Mouse (Mus musculus): ENCODE data around the gene Ctrc. TPM values are rescaled to one million over a fixed set of nuclear protein-coding genes. Genes with fewer than 3 reads are reported as not detected.

The Ctrc gene
- total and polyA plus RNA-seq, 3 experiments: not detected

GRCm38 (mm10) chr4:141766668-141767352 lies 79.3 kb downstream of the Ctrc start:
- TF ChIP-seq MEF2A (IDR thresholded peaks at IDR 0.05; ENCODE audit: borderline replicate concordance, low read depth, low read length) (no peak), JUN (IDR thresholded peaks at IDR 0.05; ENCODE audit: insufficient read depth, low read depth, low read length) (no peak), GABPA (IDR thresholded peaks at IDR 0.05; ENCODE audit: insufficient replicate concordance, low read depth, low read length) (no peak), SIN3A (IDR thresholded peaks at IDR 0.05; ENCODE audit: low read length) (peak; percentile 91), MXI1 (IDR thresholded peaks at IDR 0.05; ENCODE audit: low read depth, low read length) (peak; percentile 61; the same call in 1 of the 2 replicates), TCF12 (IDR thresholded peaks at IDR 0.05; ENCODE audit: low read depth, low read length) (peak; percentile 22; the same call in 1 of the 2 replicates), MAFK (IDR thresholded peaks at IDR 0.05; ENCODE audit: insufficient replicate concordance, low read length) (peak; percentile 91), JUND (conservative IDR thresholded peaks at IDR 0.05; ENCODE audit: low read depth, low read length) (no peak), NELFE (IDR thresholded peaks at IDR 0.05; ENCODE audit: low read depth, low read length) (0 out of 2 replicates have a peak, but pooled peaks have one; percentile 12), USF2 (conservative IDR thresholded peaks at IDR 0.05; ENCODE audit: low read depth, low read length) (no peak), CHD1 (IDR thresholded peaks at IDR 0.05; ENCODE audit: low read depth, low read length) (no peak), CHD2 (IDR thresholded peaks at IDR 0.05; ENCODE audit: low read length) (peak; percentile 27; the same call in 1 of the 2 replicates), MAZ (IDR thresholded peaks at IDR 0.05; ENCODE audit: low read depth, low read length) (peak; percentile 19; the same call in 1 of the 2 replicates), ZC3H11A (IDR thresholded peaks at IDR 0.05; ENCODE audit: low read depth, low read length) (no peak), MAX (IDR thresholded peaks at IDR 0.05; ENCODE audit: low read length) (no peak; the same call in 1 of the 2 replicates), ZNF384 (IDR thresholded peaks at IDR 0.05; ENCODE audit: low read depth, low read length) (peak; percentile 13; the same call in 1 of the 2 replicates), POLR2AphosphoS2 (IDR thresholded peaks at IDR 0.05; ENCODE audit: low read depth, low read length) (no peak), BHLHE40 (IDR thresholded peaks at IDR 0.05; ENCODE audit: low read depth, low read length) (no peak), KAT2A (IDR thresholded peaks at IDR 0.05; ENCODE audit: insufficient replicate concordance, low read length) (no peak)
- Histone ChIP-seq H3K4me3 (replicated peaks in 1 of 3; ENCODE audit: low read depth in 2 of 3, low read length in 2 of 3, poor library complexity in 1 of 3) (peak overlapping the region in 1 of 3 experiments; percentile 1), H3K36me3 (replicated peaks in 1 of 2; ENCODE audit: control insufficient read depth in 1 of 2, insufficient read depth in 1 of 2, low read length in 1 of 2) (peaks cover 52 to 85% of the 10 kb centered on the region in 2 experiments), H3K4me1 (ENCODE audit: control insufficient read depth in 1 of 2, insufficient read depth in 2 of 2) (peaks cover 23 to 60% of the 10 kb centered on the region in 2 experiments), H3K4me2 (ENCODE audit: insufficient read depth, low read depth, poor library complexity, severe bottlenecking) (peak overlapping the region; percentile 18), H3K27ac (ENCODE audit: insufficient read depth, low read depth) (peak overlapping the region; percentile 62), H3K27me3 (replicated peaks) (no peaks in the 10 kb centered on the region), H3K9me3 (replicated peaks; ENCODE audit: low read length) (no peaks in the 10 kb centered on the region), H3K79me2 (replicated peaks; ENCODE audit: control insufficient read depth, extremely low read depth, insufficient read depth, poor library complexity, severe bottlenecking) (no peaks in the 10 kb centered on the region), H3K9ac (ENCODE audit: insufficient read depth, low read depth) (peak overlapping the region; percentile 41)
- in situ Hi-C loops (cut with MboI; ENCODE audit: low pct_ligation_motif_present, low pct_unique_long_range_greater_than_20kb, low sequenced_read_pairs): no loop called here
- dilution Hi-C loops (cut with MboI; ENCODE audit: extremely low pct_ligation_motif_present, extremely low pct_unique_long_range_greater_than_20kb, low sequenced_read_pairs): no loop called here
- DNase-seq (ENCODE audit: extremely low read depth): peak; percentile 78

GRCm38 (mm10) chr4:141766316-141766667 lies 79.9 kb downstream of the Ctrc start:
- no peaks in the 10 kb centered on the region for H3K79me2 ChIP-seq (replicated peaks; ENCODE audit: control insufficient read depth, extremely low read depth, insufficient read depth, poor library complexity, severe bottlenecking)
- peak overlapping the region; percentile 18; the same call in 1 of the 2 replicates for H3K4me2 ChIP-seq (ENCODE audit: insufficient read depth, low read depth, poor library complexity, severe bottlenecking)
- TF ChIP-seq EP300 (IDR thresholded peaks at IDR 0.05; ENCODE audit: low read length) (peak; percentile 99), KAT2A (IDR thresholded peaks at IDR 0.05; ENCODE audit: insufficient replicate concordance, low read length) (no peak), HCFC1 (IDR thresholded peaks at IDR 0.05; ENCODE audit: low read depth, low read length) (peak; percentile 28; the same call in 1 of the 2 replicates), E2F4 (IDR thresholded peaks at IDR 0.05; ENCODE audit: insufficient replicate concordance, low read depth, low read length) (no peak), MYC (IDR thresholded peaks at IDR 0.05; ENCODE audit: low read depth, low read length) (no peak; the same call in none of the 2 replicates), RAD21 (IDR thresholded peaks at IDR 0.05; ENCODE audit: low read depth, low read length) (no peak; the same call in 1 of the 2 replicates), IRF4 (IDR thresholded peaks at IDR 0.05; ENCODE audit: low read depth, low read length) (peak; percentile 99), USF2 (conservative IDR thresholded peaks at IDR 0.05; ENCODE audit: low read depth, low read length) (no peak), BHLHE40 (IDR thresholded peaks at IDR 0.05; ENCODE audit: low read depth, low read length) (peak; percentile 83), MEF2A (IDR thresholded peaks at IDR 0.05; ENCODE audit: borderline replicate concordance, low read depth, low read length) (peak; percentile 92), ELF1 (IDR thresholded peaks at IDR 0.05; ENCODE audit: low read depth, low read length) (peak; percentile 70), CHD1 (IDR thresholded peaks at IDR 0.05; ENCODE audit: low read depth, low read length) (0 out of 2 replicates have a peak, but pooled peaks have one; percentile 47), JUND (conservative IDR thresholded peaks at IDR 0.05; ENCODE audit: low read depth, low read length) (peak; percentile 93), NRF1 (IDR thresholded peaks at IDR 0.05; ENCODE audit: low read depth, low read length) (peak; percentile 19; the same call in 1 of the 2 replicates), TBP (conservative IDR thresholded peaks at IDR 0.05; ENCODE audit: low read depth, low read length) (no peak), SMC3 (IDR thresholded peaks at IDR 0.05; ENCODE audit: low read depth, low read length) (no peak; the same call in 1 of the 2 replicates)

More at GRCm38 (mm10) chr4:141766316-141766667, 79.9 kb downstream of the Ctrc start:
- Histone ChIP-seq H3K36me3 (replicated peaks in 1 of 2; ENCODE audit: control insufficient read depth in 1 of 2, insufficient read depth in 1 of 2, low read length in 1 of 2) (peaks cover 50 to 83% of the 10 kb centered on the region in 2 experiments), H3K9me3 (replicated peaks; ENCODE audit: low read length) (no peaks in the 10 kb centered on the region), H3K4me1 (ENCODE audit: control insufficient read depth in 1 of 2, insufficient read depth in 2 of 2) (peaks cover 23 to 60% of the 10 kb centered on the region in 2 experiments), H3K4me3 (replicated peaks in 1 of 3; ENCODE audit: low read depth in 2 of 3, low read length in 2 of 3, poor library complexity in 1 of 3) (peak overlapping the region in 1 of 3 experiments; percentile 1), H3K27ac (ENCODE audit: insufficient read depth, low read depth) (peak overlapping the region; percentile 62), H3K9ac (ENCODE audit: insufficient read depth, low read depth) (no peak overlapping the region), H3K27me3 (replicated peaks) (no peaks in the 10 kb centered on the region)
- dilution Hi-C loops (cut with MboI; ENCODE audit: extremely low pct_ligation_motif_present, extremely low pct_unique_long_range_greater_than_20kb, low sequenced_read_pairs): no loop called here
- peak; percentile 93 for DNase-seq (ENCODE audit: extremely low read depth)
- in situ Hi-C loops (cut with MboI; ENCODE audit: low pct_ligation_motif_present, low pct_unique_long_range_greater_than_20kb, low sequenced_read_pairs): no loop called here
